Mouse (Mus musculus) forebrain, embryonic 12.5 days (tissue): ENCODE measurements around the gene Lyst. TPM values are rescaled to one million over a fixed set of nuclear protein-coding genes. Genes with fewer than 3 reads are reported as not detected.
"Not testable (repeated sequence)": the region's sequence is repeated elsewhere in the genome, so short reads cannot be mapped to it uniquely, and the experiment has no call there.

Experiments
- ATAC-seq: fragments of 200-750 bp; cut with Nextera tagmentation; 2 replicates; pipeline ENCODE4 v1.8.0; 2017; ENCODE audit warnings: moderate TSS enrichment; ENCODE audit not compliant: low FRiP score
- H3K27ac ChIP-seq: fragments of 300-500 bp; sonication (generic); 2 replicates; pipeline ENCODE4 v1.5.1; 2016; ENCODE audit warnings: mild to moderate bottlenecking
- H3K27me3 ChIP-seq: fragments of 300-500 bp; sonication (generic); 2 replicates; pipeline ENCODE4 v1.6.1; 2016; ENCODE audit warnings: mild to moderate bottlenecking
- H3K36me3 ChIP-seq: fragments of 300-500 bp; sonication (generic); replicated peaks from 2 replicates; pipeline ENCODE4 v1.6.1; 2016; ENCODE audit warnings: mild to moderate bottlenecking
- H3K4me1 ChIP-seq: fragments of 300-500 bp; sonication (generic); 2 replicates; pipeline ENCODE4 v1.6.1; 2016
- H3K4me2 ChIP-seq: fragments of 300-500 bp; sonication (generic); 2 replicates; pipeline ENCODE4 v1.6.1; 2016; ENCODE audit warnings: mild to moderate bottlenecking, moderate library complexity
- H3K4me3 ChIP-seq: fragments of 300-500 bp; sonication (generic); replicated peaks from 2 replicates; pipeline ENCODE4 v1.5.1; 2016; ENCODE audit warnings: mild to moderate bottlenecking
- H3K9ac ChIP-seq: fragments of 300-500 bp; sonication (generic); 2 replicates; pipeline ENCODE4 v1.6.1; 2016; ENCODE audit warnings: mild to moderate bottlenecking
- H3K9me3 ChIP-seq: fragments of 300-500 bp; sonication (generic); 2 replicates; pipeline ENCODE4 v1.6.1; 2016
- WGBS: fragments of 180-500 bp; shearing (Covaris S2); methylation state at CpG from one replicate; pipeline ENCODE4 v1.1.7; 2016; 5-methylcytosine and 5-hydroxymethylcytosine counted together
- polyA plus RNA-seq: library from polyadenylated mRNA; unstranded; fragments of >200 nt; fragmentation: Nextera tagmentation; extraction: Ambion mirVana; gene quantifications from 2 replicates; pipeline ENCODE4 v1.2.1, GENCODE M21; 2016

Lyst gene
- polyA plus RNA-seq, 1 experiment from 2014 or later = 4.6 TPM

DNA sequence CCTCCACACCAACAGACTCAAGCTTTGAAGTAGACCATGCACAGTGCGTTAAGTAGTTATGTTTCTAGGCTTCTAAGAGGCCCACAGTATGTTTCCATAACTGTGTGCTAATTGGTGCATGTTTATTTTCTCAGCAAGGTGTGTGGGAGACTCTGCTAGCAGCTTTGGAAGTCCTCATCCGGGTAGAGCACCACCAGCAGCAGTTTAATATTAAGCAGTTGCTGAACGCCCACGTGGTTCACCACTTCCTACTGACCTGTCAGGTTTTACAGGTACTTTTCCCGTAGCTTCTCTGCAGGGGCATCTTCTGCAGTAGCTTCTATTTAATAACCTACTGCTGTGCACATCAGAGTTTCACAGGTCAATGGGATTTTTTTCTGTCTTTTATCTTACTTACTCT lies 80.5 kb downstream of the Lyst start:
- no peak overlapping the region for H3K9ac ChIP-seq
- H3K36me3 ChIP-seq = peaks cover 3% of the 10 kb centered on the region; the same call in 1 of the 2 replicates
- no peak overlapping the region for H3K4me2 ChIP-seq
- no peaks in the 10 kb centered on the region for H3K27me3 ChIP-seq
- no peak overlapping the region for H3K4me3 ChIP-seq
- 66% methylated on average over 5 of the region's 5 CpGs for WGBS
- no peaks in the 10 kb centered on the region for H3K9me3 ChIP-seq
- no peaks in the 10 kb centered on the region for H3K4me1 ChIP-seq
- ATAC-seq = no peak
- no peak overlapping the region for H3K27ac ChIP-seq

DNA sequence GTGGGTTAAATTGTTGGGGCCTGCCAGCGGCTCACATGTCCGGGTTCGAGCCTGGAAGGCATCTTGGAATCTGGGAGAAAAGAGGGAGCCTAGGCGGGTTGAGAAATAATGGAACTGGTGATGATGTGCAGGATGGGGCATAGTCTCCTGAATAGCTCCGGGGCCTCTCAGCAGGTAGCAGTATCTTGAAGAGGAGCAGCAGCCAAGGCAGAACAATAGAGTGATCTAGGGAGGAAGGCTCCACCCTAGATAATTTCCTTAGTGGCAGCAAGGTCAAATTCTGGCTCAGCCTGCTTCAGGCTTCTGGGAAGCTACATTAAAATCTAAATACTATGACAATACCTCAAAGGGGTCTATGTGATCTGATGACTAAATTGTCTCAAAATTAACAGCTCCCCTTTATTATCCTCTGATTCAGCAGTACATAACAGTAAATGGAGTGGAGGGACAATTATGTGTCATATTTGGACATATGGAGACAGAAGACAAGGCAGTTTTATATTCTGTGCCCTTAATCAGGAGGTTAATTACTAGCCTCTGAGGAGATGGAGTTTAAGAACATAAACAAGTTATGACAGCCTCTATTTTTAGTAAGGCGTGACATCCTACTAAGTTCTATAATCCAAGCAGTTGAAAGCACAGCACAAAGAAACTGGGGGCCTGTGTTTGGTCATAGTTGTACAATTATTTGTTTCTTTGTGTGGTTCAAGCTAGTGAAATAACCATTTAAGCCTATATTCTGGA lies 81.6 kb downstream of the Lyst start:
- ATAC-seq = no peak
- Histone ChIP-seq H3K36me3 (peaks cover 3% of the 10 kb centered on the region; the same call in 1 of the 2 replicates), H3K4me3 (no peak overlapping the region), H3K4me2 (no peak overlapping the region), H3K9me3 (no peaks in the 10 kb centered on the region), H3K27me3 (no peaks in the 10 kb centered on the region), H3K4me1 (no peaks in the 10 kb centered on the region), H3K9ac (no peak overlapping the region), H3K27ac (no peak overlapping the region)
- 59% methylated on average over 6 of the region's 6 CpGs for WGBS

DNA sequence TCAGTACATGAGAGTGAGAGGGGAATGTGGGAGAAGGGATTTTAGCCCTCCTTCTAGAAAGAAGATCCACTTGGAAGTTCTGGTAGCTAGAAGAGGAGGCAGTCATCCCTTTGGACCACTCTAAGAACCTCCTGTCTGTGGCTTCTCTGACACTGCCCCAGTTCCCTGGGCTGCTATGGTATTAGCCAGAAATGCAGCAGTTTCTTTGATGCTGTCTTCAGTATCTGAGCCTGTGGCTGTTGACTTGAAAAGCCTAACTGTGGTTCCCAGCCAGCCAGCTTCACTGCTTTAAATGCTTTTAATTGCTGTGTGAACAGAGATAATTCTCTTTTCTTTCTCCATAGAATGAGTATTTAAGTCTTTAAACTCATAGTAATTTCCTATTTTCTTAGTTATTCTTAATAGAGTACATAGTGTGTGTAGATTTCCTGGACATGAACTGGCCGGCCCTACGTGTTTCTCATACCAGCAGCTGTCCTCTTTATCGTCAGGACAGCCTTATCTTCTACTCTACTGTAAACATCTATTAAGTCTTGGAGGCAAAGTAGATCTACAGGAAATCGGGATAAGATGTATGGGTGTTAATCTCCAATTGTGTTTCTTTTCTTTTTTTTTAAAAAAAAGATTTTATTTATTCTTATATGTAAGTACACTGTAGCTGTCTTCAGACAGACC lies 84.6 kb downstream of the Lyst start:
- Histone ChIP-seq H3K4me3 (no peak overlapping the region), H3K27me3 (no peaks in the 10 kb centered on the region), H3K27ac (no peak overlapping the region), H3K4me1 (no peaks in the 10 kb centered on the region), H3K9me3 (no peaks in the 10 kb centered on the region), H3K36me3 (peaks cover 9% of the 10 kb centered on the region), H3K4me2 (no peak overlapping the region), H3K9ac (no peak overlapping the region)
- WGBS = 88% methylated on average over 4 of the region's 4 CpGs
- ATAC-seq = no peak

DNA sequence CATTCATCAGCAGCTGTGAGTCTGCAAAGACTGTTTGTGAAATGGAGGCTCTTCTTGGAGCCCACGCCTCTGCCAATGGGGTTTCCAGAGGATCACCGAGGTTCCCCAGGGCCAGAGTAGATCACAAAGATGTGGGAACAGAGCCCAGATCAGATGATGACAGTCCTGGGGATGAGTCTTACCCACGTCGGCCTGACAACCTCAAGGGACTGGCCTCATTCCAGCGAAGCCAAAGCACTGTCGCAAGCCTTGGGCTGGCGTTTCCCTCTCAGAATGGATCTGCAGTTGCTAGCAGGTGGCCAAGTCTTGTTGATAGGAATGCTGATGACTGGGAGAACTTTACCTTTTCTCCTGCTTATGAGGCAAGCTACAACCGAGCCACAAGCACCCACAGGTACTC lies 87.7 kb downstream of the Lyst start:
- Histone ChIP-seq H3K36me3 (peaks cover 9% of the 10 kb centered on the region; the same call in 1 of the 2 replicates), H3K9ac (no peak overlapping the region), H3K9me3 (no peaks in the 10 kb centered on the region), H3K27me3 (no peaks in the 10 kb centered on the region), H3K27ac (no peak overlapping the region), H3K4me1 (no peaks in the 10 kb centered on the region), H3K4me2 (no peak overlapping the region), H3K4me3 (no peak overlapping the region)
- 86% methylated on average over 8 of the region's 8 CpGs for WGBS
- ATAC-seq = no peak

DNA sequence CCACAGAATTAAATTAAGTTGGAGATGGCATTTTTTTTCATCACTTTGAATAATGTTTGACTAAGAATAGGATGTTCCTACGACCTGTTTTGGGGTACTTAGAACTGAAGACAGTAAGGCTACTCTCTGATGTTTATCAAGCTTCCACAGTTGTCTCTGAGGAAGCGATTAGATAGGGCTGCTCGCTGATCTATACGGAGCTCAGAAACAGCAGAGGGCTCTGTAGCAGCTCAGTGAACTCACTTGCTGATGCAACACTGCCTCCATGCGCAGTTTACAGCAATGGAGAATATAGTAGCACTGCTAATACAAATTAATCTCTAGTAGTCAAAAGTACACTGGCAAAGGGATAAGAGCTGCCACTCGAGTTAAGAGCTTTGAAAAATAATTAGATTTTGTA lies 91.4 kb downstream of the Lyst start:
- Histone ChIP-seq H3K27me3 (no peaks in the 10 kb centered on the region), H3K36me3 (peaks cover 6% of the 10 kb centered on the region; the same call in 1 of the 2 replicates), H3K9me3 (no peaks in the 10 kb centered on the region), H3K9ac (no peak overlapping the region), H3K4me2 (no peak overlapping the region), H3K27ac (no peak overlapping the region), H3K4me1 (no peaks in the 10 kb centered on the region), H3K4me3 (no peak overlapping the region)
- no peak for ATAC-seq
- 67% methylated on average over 6 of the region's 6 CpGs for WGBS

DNA sequence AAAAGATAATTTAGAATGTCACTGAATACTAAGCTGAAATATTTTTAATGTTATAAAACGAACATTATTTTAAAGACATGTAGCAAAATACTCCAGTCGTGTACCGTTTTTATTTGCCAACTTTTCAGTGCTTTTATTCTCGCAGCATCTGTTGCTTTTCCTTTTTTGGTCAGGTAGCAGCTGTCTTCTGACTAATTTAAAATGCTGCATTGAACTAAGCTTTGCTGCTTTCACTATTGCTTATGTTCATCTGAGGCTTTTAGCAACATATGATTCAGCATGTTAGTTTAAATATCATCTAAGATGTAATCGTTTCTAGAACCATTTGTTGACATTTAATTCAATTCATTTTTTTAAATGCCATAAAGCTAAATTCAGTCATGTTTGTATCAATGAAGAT lies 113.3 kb downstream of the Lyst start:
- WGBS = 89% methylated on average over 5 of the region's 5 CpGs
- ATAC-seq = no peak
- Histone ChIP-seq H3K27me3 (no peaks in the 10 kb centered on the region), H3K36me3 (peaks cover 3% of the 10 kb centered on the region; the same call in 1 of the 2 replicates), H3K9me3 (no peaks in the 10 kb centered on the region), H3K4me2 (no peak overlapping the region), H3K27ac (no peak overlapping the region), H3K4me1 (peaks cover 4% of the 10 kb centered on the region; the same call in 1 of the 2 replicates), H3K9ac (no peak overlapping the region), H3K4me3 (no peak overlapping the region)

DNA sequence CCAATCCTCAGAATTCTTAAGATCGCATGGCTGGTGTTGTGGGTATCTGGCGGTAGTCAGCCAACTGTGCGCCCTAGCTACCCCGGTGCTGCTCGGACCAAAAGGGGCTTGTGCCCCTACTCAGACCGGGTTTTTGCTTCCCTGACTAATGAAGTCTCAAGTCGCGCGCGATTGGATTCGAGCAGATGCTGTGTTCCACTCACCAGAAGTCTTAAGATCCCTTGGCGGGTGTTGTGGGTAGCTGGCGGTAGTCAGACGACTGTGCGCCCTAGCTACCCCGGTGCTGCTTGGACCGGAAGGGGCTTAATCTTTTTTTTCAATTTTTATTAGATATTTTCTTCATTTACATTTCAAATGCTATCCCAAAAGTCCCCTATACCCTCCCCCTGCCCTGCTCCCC lies 131.2 kb downstream of the Lyst start:
- ATAC-seq, H3K4me2 ChIP-seq, H3K4me3 ChIP-seq, H3K36me3 ChIP-seq, H3K9ac ChIP-seq, H3K9me3 ChIP-seq, H3K4me1 ChIP-seq, H3K27ac ChIP-seq, H3K27me3 ChIP-seq: not testable (repeated sequence)
- 95% methylated on average over 17 of the region's 17 CpGs for WGBS

DNA sequence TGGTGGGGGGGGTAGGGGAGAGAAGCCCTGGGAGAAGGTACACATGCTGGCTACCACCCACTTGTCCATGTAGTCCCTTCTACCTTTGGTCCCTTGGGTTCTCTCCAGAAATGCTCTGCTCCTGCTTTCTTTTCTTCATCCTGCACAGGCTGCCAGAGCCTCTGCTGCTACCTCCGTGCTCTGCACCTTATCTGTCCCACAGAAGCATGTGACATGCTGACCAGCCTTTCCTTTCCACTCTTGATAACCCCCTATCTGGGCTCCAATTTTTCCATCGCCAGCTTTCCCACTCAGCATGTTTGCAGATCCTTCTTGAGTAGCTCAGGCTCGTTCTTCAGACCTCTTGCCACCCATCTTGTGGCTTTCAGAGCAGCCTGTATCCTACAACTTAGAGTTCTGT lies 133.1 kb downstream of the Lyst start:
- H3K36me3 ChIP-seq = no peaks in the 10 kb centered on the region; the same call in 1 of the 2 replicates
- ATAC-seq = no peak
- no peak overlapping the region for H3K9ac ChIP-seq
- H3K27me3 ChIP-seq = no peaks in the 10 kb centered on the region
- H3K9me3 ChIP-seq = no peaks in the 10 kb centered on the region
- H3K4me3 ChIP-seq = no peak overlapping the region
- WGBS = 86% methylated on average over 3 of the region's 3 CpGs
- no peak overlapping the region for H3K4me2 ChIP-seq
- no peaks in the 10 kb centered on the region for H3K4me1 ChIP-seq
- no peak overlapping the region for H3K27ac ChIP-seq

DNA sequence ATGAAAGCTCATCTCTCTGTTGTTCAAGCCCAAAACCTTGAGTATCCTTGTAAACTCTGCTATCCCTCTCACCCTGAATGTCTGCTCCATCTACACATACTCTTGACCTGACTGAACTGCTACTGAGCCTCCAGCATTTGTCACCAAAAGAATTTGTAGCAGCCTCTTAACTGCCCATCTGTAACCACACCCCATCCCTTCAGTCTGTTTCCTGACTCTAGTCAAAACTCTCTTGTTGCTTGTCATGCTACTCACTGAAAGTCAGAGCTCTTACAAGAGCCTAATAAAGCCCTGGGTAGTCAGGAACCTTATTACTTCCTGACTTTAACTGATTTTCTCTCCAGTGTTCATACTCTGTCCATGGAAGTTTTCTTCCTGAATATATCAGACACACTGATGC lies 133.6 kb downstream of the Lyst start:
- no peak overlapping the region for H3K4me2 ChIP-seq
- H3K27me3 ChIP-seq = no peaks in the 10 kb centered on the region
- no peaks in the 10 kb centered on the region for H3K9me3 ChIP-seq
- no peaks in the 10 kb centered on the region; the same call in 1 of the 2 replicates for H3K36me3 ChIP-seq
- no peak overlapping the region for H3K4me3 ChIP-seq
- H3K9ac ChIP-seq = no peak overlapping the region
- H3K4me1 ChIP-seq = no peaks in the 10 kb centered on the region
- H3K27ac ChIP-seq = no peak overlapping the region
- ATAC-seq = no peak

DNA sequence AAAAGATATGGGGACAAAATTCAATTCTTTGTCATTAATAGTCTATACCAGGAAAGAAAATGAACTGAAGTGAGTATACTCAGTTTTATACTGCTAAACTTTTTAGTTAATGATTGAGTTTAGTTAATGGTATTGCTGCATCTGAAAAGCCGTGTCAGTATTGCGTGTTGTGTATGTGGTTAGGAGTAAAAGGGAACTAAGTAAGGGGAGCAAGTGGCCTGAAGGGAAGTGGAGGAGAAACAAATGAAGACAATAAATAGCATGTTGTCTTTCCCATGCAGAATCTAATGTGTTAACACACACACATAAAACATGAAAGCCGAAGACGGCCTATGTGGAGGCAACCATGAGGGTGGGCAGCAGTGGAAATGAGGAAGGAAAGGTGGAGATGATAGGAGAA lies 149.0 kb downstream of the Lyst start:
- WGBS = 97% methylated on average over 4 of the region's 4 CpGs
- no peak overlapping the region for H3K27ac ChIP-seq
- no peak overlapping the region for H3K4me3 ChIP-seq
- peaks cover 11% of the 10 kb centered on the region for H3K36me3 ChIP-seq
- ATAC-seq = no peak
- no peak overlapping the region for H3K9ac ChIP-seq
- no peaks in the 10 kb centered on the region for H3K27me3 ChIP-seq
- no peaks in the 10 kb centered on the region for H3K9me3 ChIP-seq
- no peak overlapping the region for H3K4me2 ChIP-seq
- H3K4me1 ChIP-seq = no peaks in the 10 kb centered on the region

DNA sequence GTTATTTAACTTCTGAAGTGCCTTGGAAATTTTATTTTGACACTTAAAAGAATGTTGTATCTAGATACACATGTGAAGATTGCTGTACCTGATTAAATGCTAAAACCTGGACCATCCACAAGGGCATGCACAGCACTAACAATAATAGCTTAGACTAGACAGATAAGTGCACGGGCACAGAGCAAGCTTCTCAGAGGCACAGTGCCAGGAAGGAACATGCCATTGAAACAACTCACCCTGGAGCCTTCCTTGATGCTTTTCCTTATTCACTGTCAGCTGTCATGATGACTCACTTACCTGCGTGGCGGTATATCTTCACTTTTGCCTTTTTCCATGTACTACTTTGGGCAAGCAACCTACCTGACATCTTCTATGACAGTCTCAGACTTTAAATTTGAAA lies 155.7 kb downstream of the Lyst start:
- no peak overlapping the region for H3K27ac ChIP-seq
- no peak for ATAC-seq
- no peaks in the 10 kb centered on the region for H3K27me3 ChIP-seq
- no peaks in the 10 kb centered on the region for H3K4me1 ChIP-seq
- WGBS = 92% methylated on average over 3 of the region's 3 CpGs
- H3K9ac ChIP-seq = no peak overlapping the region
- H3K4me2 ChIP-seq = no peak overlapping the region
- H3K4me3 ChIP-seq = no peak overlapping the region
- no peaks in the 10 kb centered on the region for H3K9me3 ChIP-seq
- H3K36me3 ChIP-seq = peaks cover 29% of the 10 kb centered on the region

DNA sequence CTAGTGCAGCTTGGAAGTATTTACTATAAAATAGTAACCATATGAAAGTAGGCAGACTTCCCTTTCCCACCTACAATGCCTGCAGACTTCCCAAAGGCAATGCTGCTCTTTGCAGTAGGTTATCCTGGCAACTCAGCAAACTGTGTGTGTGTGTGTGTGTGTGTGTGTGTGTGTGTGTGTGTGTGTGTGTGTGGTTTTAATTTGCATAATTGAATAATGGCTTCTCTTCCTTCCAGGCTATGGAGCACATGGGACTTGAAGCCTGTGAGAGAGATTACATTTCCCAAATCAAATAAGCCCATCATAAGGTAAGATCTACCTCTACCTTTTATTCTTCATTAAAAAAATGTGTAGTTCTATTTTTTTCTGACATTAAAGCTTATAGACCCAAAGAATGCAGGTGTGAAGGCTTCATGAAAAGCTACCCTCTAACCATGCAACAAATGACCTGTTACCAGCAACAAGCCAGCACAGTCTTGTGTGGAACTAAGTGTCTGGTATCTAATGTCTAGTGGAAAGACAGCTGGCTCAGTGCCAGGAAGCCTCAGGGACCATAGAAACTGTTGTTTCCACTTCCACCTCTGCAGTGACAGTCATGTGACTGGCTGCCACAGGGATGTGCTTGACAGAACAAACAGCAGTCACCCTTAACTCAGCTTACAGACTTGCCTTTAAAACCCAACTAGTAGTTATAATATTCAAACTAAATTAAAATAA lies 185.7 kb downstream of the Lyst start:
- H3K4me3 ChIP-seq = no peak overlapping the region
- no peaks in the 10 kb centered on the region for H3K27me3 ChIP-seq
- H3K9ac ChIP-seq = no peak overlapping the region
- H3K9me3 ChIP-seq = no peaks in the 10 kb centered on the region
- H3K4me1 ChIP-seq = no peaks in the 10 kb centered on the region
- H3K4me2 ChIP-seq = no peak overlapping the region
- H3K36me3 ChIP-seq = peaks cover 7% of the 10 kb centered on the region; the same call in 1 of the 2 replicates
- no peak overlapping the region for H3K27ac ChIP-seq
- peak; percentile 82 for ATAC-seq
